Mouse (Mus musculus): ENCODE results near the gene Nfyc. TPM values are rescaled to one million over a fixed set of nuclear protein-coding genes. Genes with fewer than 3 reads are reported as not detected.

Nfyc gene
- polyA plus RNA-seq, 1 experiment from 2014 or later = 101 TPM

GRCm38 (mm10) chr4:120854588-120855319 is 23.4 kb upstream of the Nfyc start, which contains the start of gene Rims3:
Gene Rims3 (plus strand): TSS chr4:120854816.
- H3K27ac ChIP-seq = no peak within 1 kb of the TSS

GRCm38 (mm10) chr4:120850946-120851345 is 19.6 kb upstream of the Nfyc start:
- Histone ChIP-seq H3K27me3 (peaks cover 27% of the 10 kb centered on the region), H3K4me2 (replicated peaks) (no peak overlapping the region), H3K27ac (no peak overlapping the region), H3K36me3 (no peaks in the 10 kb centered on the region), H3K4me3 (no peak overlapping the region), H3K9me3 (replicated peaks) (no peaks in the 10 kb centered on the region), H3K9ac (no peak overlapping the region), H3K4me1 (peaks cover 11% of the 10 kb centered on the region)
- ATAC-seq (ENCODE audit: low FRiP score) = no peak
- 4% methylated on average over 10 of the region's 10 CpGs for WGBS

More at GRCm38 (mm10) chr4:120854588-120855319, 23.4 kb upstream of the Nfyc start, which contains the start of gene Rims3:
- ATAC-seq (ENCODE audit: low FRiP score) = peak; percentile 71
- Histone ChIP-seq H3K4me3 (peak within 1 kb of the TSS; percentile 51), H3K27me3 (peaks cover 37% of the 10 kb centered on the region), H3K9me3 (replicated peaks) (no peaks in the 10 kb centered on the region), H3K4me2 (replicated peaks) (peak within 1 kb of the TSS; percentile 91), H3K9ac (peak within 1 kb of the TSS; percentile 74), H3K4me1 (peaks cover 25% of the 10 kb centered on the region), H3K36me3 (no peaks in the 10 kb centered on the region)
- WGBS = 1% methylated on average over 66 of the region's 68 CpGs

- H3K4me2 ChIP-seq (replicated peaks) = no peak overlapping the region
- no peaks in the 10 kb centered on the region for H3K36me3 ChIP-seq
- no peaks in the 10 kb centered on the region for H3K9me3 ChIP-seq (replicated peaks)
- WGBS = 68% methylated on average over 11 of the region's 11 CpGs
- H3K4me3 ChIP-seq = no peak overlapping the region
- H3K9ac ChIP-seq = no peak overlapping the region
- H3K27ac ChIP-seq = no peak overlapping the region
- no peak for ATAC-seq (ENCODE audit: low FRiP score)
- peaks cover 13% of the 10 kb centered on the region for H3K27me3 ChIP-seq
- no peaks in the 10 kb centered on the region for H3K4me1 ChIP-seq
Observed at GRCm38 (mm10) chr4:120849451-120849850, 18.1 kb upstream of the Nfyc start.

- Histone ChIP-seq H3K27ac (no peak overlapping the region), H3K4me1 (no peaks in the 10 kb centered on the region), H3K4me3 (no peak overlapping the region), H3K4me2 (replicated peaks) (no peak overlapping the region), H3K9ac (no peak overlapping the region), H3K9me3 (replicated peaks) (no peaks in the 10 kb centered on the region), H3K27me3 (peaks cover 11% of the 10 kb centered on the region), H3K36me3 (no peaks in the 10 kb centered on the region)
- no peak for ATAC-seq (ENCODE audit: low FRiP score)
- 79% methylated on average over 6 of the region's 6 CpGs for WGBS
Observed at GRCm38 (mm10) chr4:120848909-120849308, 17.5 kb upstream of the Nfyc start.

- Histone ChIP-seq H3K36me3 (no peaks in the 10 kb centered on the region), H3K9ac (no peak overlapping the region), H3K27me3 (no peaks in the 10 kb centered on the region), H3K27ac (no peak overlapping the region), H3K4me1 (no peaks in the 10 kb centered on the region), H3K4me2 (replicated peaks) (no peak overlapping the region), H3K9me3 (replicated peaks) (no peaks in the 10 kb centered on the region), H3K4me3 (no peak overlapping the region)
- WGBS = 79% methylated on average over 4 of the region's 4 CpGs
- no peak for ATAC-seq (ENCODE audit: low FRiP score)
Observed at GRCm38 (mm10) chr4:120845098-120845497, 13.7 kb upstream of the Nfyc start.

GRCm38 (mm10) chr4:120844423-120845082 is 13.2 kb upstream of the Nfyc start:
- Histone ChIP-seq H3K9me3 (replicated peaks) (no peaks in the 10 kb centered on the region), H3K4me1 (no peaks in the 10 kb centered on the region), H3K4me3 (no peak overlapping the region), H3K27me3 (no peaks in the 10 kb centered on the region), H3K4me2 (replicated peaks) (no peak overlapping the region), H3K9ac (no peak overlapping the region), H3K36me3 (no peaks in the 10 kb centered on the region), H3K27ac (no peak overlapping the region)
- no peak for ATAC-seq (ENCODE audit: low FRiP score)
- WGBS = 60% methylated on average over 7 of the region's 7 CpGs

- Histone ChIP-seq H3K4me2 (replicated peaks) (no peak overlapping the region), H3K4me3 (no peak overlapping the region), H3K27ac (no peak overlapping the region), H3K27me3 (no peaks in the 10 kb centered on the region), H3K4me1 (no peaks in the 10 kb centered on the region), H3K36me3 (no peaks in the 10 kb centered on the region), H3K9ac (no peak overlapping the region), H3K9me3 (replicated peaks) (no peaks in the 10 kb centered on the region)
- 83% methylated on average over 3 of the region's 3 CpGs for WGBS
- no peak for ATAC-seq (ENCODE audit: low FRiP score)
Observed at GRCm38 (mm10) chr4:120841342-120841741, 10.0 kb upstream of the Nfyc start.

- Histone ChIP-seq H3K4me1 (no peaks in the 10 kb centered on the region), H3K4me3 (no peak overlapping the region), H3K9ac (no peak overlapping the region), H3K27ac (no peak overlapping the region), H3K9me3 (replicated peaks) (no peaks in the 10 kb centered on the region), H3K4me2 (replicated peaks) (no peak overlapping the region), H3K36me3 (no peaks in the 10 kb centered on the region), H3K27me3 (no peaks in the 10 kb centered on the region)
- WGBS = 85% methylated on average over 5 of the region's 5 CpGs
- ATAC-seq (ENCODE audit: low FRiP score) = no peak
Observed at GRCm38 (mm10) chr4:120830767-120831166, 605 bp downstream of the Nfyc start.

GRCm38 (mm10) chr4:120826418-120826817 is 5.0 kb downstream of the Nfyc start:
- H3K4me2 ChIP-seq (replicated peaks) = peak overlapping the region; percentile 76; the same call in 1 of the 2 replicates
- 0 out of 2 replicates have a peak overlapping the region, but pooled peaks have one; percentile 100 for H3K27ac ChIP-seq
- 0 out of 2 replicates have a peak overlapping the region, but pooled peaks have one; percentile 85 for H3K4me3 ChIP-seq

GRCm38 (mm10) chr4:120825577-120826326 is 5.6 kb downstream of the Nfyc start:
- H3K9ac ChIP-seq = peak overlapping the region; percentile 99
- H3K9me3 ChIP-seq (replicated peaks) = no peaks in the 10 kb centered on the region
- ATAC-seq (ENCODE audit: low FRiP score) = peak; percentile 97
- peak overlapping the region; percentile 85 for H3K4me3 ChIP-seq
- H3K27ac ChIP-seq = peak overlapping the region; percentile 100
- WGBS = 1% methylated on average over 55 of the region's 55 CpGs
- H3K36me3 ChIP-seq = no peaks in the 10 kb centered on the region
- peak overlapping the region; percentile 76 for H3K4me2 ChIP-seq (replicated peaks)
- peaks cover 15% of the 10 kb centered on the region for H3K4me1 ChIP-seq
- H3K27me3 ChIP-seq = no peaks in the 10 kb centered on the region

More at GRCm38 (mm10) chr4:120826418-120826817, 5.0 kb downstream of the Nfyc start:
- no peaks in the 10 kb centered on the region for H3K36me3 ChIP-seq
- 87% methylated on average over 6 of the region's 6 CpGs for WGBS
- H3K9ac ChIP-seq = no peak overlapping the region
- no peaks in the 10 kb centered on the region for H3K27me3 ChIP-seq
- ATAC-seq (ENCODE audit: low FRiP score) = no peak
- peaks cover 15% of the 10 kb centered on the region for H3K4me1 ChIP-seq
- H3K9me3 ChIP-seq (replicated peaks) = no peaks in the 10 kb centered on the region

GRCm38 (mm10) chr4:120825100-120825553 is 6.2 kb downstream of the Nfyc start:
- Histone ChIP-seq H3K9me3 (replicated peaks) (no peaks in the 10 kb centered on the region), H3K9ac (peak overlapping the region; percentile 99), H3K4me1 (peaks cover 15% of the 10 kb centered on the region), H3K4me2 (replicated peaks) (peak overlapping the region; percentile 76), H3K36me3 (no peaks in the 10 kb centered on the region), H3K27me3 (no peaks in the 10 kb centered on the region), H3K4me3 (peak overlapping the region; percentile 85), H3K27ac (peak overlapping the region; percentile 100)
- under 1% methylated on average over 49 of the region's 53 CpGs for WGBS
- peak; percentile 96 for ATAC-seq (ENCODE audit: low FRiP score)
